Mouse (Mus musculus) ES-CJ7 (cell line): Measurements from ENCODE around the gene Skint6.
"Not testable (repeated sequence)": the region's sequence is repeated elsewhere in the genome, so short reads cannot be mapped to it uniquely, and the experiment has no call there.

Source experiments
- DNase-seq: peaks from one replicate; pipeline ENCODE4 v3.0.0; 2011; ENCODE audit warnings: low read depth, low spot score

The Skint6 gene

DNA sequence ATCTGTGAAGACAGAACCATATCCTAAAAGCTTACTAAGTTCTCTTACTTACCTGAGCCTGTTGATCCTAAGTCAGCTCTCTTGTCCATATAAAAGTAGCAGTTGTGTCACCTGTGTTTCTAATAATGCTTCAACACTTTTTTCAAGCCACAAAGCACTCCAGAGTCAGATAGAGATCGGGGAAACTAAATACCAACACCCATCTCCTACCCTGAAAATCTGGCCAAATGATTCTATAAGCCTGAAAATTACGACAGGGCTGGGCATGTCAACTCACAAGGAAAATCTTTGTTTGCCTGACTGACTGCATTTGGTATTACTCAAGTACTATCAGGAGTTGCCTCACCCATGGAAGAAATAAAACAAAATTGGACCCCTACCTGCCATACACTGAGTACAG lies at the start of gene Skint6:
Gene Skint6 (minus strand): TSS at position 101 of the 400 bp plus-strand sequence.
- DNase-seq, result no peak

DNA sequence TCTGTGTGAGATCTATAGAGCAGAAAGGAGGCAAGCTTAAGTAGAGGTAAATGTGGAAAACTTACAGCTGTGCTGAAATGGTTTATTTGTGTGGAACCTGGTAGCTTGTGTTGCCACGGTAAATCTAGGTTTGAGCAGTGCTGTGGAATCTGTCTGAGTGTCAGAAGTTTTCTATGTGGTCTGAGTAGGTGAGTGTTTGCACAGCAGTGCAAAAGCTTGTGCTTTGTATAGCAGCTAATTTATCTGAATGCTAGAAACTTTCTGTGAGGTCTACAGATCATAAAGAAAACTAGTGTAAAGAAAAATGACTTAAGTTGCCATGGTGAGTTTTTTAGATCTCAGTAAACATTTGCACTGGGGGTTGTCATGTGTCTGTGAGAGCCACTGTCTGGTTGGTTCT lies 34.1 kb upstream of the Skint6 start:
- no peak for DNase-seq

DNA sequence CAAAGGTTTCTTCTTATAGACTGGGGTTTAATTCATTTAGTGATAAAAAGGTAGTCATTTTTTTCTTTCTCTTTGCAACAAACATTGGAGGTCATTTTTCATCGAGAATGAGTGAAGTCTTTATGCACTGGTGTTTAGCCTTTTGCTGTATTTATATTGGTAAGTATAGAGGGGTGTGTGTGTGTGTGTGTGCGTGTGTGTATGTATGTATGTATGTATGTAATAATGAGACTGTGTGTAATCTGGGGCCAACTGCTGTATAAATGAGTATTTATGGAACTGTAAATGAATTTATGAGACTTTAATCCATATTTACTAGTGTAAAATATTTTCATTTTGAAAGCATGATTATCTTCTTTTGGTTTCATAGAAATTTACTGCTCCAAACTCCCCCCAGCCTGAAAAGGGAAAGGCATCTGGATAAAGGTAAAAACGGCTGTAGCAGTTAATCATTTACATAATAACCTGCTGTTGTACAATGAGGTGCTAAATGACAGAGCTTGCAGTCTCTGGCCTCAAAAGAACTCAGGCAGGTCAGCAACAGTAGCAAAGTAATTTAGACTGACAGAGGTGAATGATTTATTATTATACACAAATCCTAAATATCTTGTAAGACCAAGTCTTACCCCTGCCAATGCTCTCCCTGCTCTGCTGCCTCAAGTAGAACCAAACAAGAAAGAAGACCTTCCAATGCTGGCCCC lies 15.2 kb upstream of the Skint6 start:
- DNase-seq, result no peak

DNA sequence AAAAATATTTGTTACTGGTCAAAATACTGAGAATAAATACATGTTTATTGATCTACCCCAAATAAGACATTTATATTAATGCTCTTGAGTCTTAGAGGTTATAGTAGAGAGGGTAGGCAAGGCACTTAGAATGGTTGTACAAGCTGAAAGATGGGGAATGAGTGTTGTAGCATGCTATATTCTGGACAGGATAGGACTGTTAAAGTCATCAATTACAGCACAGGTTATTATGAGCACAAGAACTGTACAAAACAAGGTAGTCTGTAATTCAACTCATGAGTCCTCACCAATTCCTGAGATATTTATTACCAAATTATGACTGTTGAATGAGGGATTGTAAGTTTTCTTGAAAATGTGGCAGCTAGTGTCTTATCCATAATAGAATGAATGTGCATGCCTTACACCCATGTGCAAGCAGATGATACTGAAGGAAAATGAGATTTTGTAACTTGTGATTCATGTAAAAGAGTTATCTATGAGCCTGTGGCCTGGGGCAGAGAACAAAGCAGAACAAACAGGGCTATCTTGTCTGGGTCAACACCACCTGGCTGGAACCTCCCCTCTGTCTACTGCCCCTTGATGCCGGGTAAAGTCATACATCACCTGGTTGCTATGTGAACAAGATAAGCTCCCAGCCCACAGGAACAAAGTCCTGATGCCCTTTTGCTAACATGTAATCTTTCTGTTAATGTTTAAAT lies 23.3 kb downstream of the Skint6 start:
- no peak for DNase-seq

DNA sequence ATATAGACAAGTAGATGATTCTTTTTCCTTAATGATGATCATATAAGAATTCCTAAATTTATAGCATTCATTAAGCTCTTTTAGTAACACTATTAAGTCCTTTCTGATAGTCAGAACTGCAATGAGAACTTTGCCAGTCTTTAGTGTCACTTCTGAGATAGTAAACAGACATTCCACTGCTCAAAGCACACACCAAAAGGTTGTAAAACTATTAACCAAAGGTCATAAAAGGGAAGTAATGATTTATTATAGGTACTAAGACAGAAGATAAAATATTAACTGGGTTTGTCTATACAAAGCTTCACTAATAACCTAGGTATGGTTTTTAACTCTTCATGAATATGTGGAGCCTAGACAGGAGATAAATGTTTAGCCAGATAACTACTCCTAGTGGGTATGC lies 41.0 kb downstream of the Skint6 start:
- no peak for DNase-seq

DNA sequence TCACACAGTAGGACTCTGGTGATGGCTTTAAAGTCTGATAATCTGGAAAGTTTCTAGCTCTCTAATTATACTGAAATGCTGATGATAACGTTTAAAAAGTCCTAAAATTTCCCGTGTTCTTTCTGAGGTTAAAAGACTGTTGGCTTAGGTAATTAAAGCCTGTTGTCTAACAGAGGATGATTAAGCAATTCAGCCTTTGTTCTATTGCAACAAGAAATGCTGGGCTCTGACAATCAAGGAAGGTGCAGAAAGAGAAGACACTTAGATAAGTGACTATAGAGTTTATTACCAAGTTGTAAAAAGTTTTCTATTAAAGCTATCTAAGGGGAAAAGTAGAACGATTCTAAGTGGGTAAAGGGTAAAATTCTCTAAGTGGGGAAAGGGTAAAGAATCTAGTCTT lies 219.2 kb downstream of the Skint6 start:
- no peak for DNase-seq

DNA sequence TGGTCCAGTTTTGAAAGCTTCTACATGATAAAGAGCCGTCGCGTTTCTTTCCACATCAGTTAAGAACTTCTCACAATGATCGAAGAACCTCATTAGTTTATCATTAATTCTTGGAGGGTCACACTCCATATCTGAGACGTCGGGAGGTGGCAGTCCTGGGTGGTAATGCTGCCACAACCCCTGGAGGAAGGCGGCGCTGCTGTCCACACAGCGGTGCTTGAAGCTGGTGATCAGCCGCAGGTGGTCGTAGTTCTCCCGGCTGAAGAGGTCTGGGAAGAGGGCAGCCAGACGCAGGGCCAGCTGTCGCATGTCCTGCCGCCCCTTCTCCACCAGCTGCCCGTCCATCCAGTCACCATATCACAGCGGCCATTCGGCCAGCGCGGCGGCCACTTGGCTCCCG lies 307.6 kb downstream of the Skint6 start:
- DNase-seq, result not testable (repeated sequence)

DNA sequence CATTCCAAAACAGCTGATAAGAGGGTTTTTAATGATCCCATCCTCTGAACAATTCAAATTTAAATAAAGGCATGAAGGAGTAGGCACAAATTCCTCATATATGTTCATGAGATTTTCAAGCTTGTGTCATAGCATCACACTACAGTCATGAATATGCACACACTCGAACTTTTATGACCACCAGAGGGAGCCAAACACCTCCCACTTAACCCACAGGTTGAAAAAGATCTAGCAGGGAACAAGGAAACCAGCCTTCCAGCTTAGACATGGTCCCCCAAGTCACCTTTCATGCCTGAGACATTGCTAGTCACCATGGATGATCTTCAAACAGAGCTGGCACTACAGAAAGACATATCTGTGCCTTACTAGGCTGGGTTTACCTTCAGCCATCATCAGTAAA lies 496.1 kb downstream of the Skint6 start:
- no peak for DNase-seq

DNA sequence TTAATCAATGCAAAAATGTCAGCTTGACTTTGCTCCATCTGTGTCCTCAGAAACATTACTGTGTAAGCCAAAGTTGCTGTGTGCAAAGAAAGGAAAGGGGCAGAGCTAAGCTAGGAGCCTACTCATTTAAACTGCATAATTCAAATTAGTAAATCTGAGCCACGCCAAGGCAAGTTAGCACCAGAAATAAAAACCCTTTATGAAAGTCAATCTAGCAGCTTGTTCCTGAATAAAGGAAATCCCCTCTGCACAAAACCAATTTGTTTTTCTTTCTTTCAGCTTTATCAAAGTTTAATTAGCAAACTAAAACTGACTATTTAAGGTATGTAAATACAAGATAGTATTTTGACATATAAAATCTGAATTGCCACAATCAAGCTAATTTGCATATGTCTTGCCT lies 512.0 kb downstream of the Skint6 start, which contains the start of gene Skint10:
Gene Skint10 (minus strand): TSS at position 101 of the 400 bp plus-strand sequence.
- DNase-seq, result no peak
